Mouse (Mus musculus) CH12.LX (cell line): Measurements from ENCODE around the gene Ppp1r9b.

Experiments
- CTCF ChIP-seq, 2 experiments: IDR thresholded peaks in 1 of 2; conservative IDR thresholded peaks in 1 of 2; 2 replicates each; pipeline ENCODE4 v1.5.1; 2011 to 2012; ENCODE audit warnings: low read depth in 2 of 2, low read length in 2 of 2, improper control_type of control experiment in 1 of 2, inconsistent platforms in 1 of 2, mild to moderate bottlenecking in 1 of 2, moderate library complexity in 1 of 2
- EP300 ChIP-seq: IDR thresholded peaks from 2 replicates; pipeline ENCODE4 v1.6.1; 2011; ENCODE audit warnings: low read length, improper control_type of control experiment
- POLR2A ChIP-seq: IDR thresholded peaks from 2 replicates; pipeline ENCODE4 v1.6.1; 2011; ENCODE audit warnings: low read depth, mild to moderate bottlenecking, improper control_type of control experiment, low read length
- POLR2AphosphoS2 ChIP-seq: IDR thresholded peaks from 2 replicates; pipeline ENCODE4 v1.6.1; 2011; ENCODE audit warnings: low read depth, low read length, improper control_type of control experiment
- TCF12 ChIP-seq: IDR thresholded peaks from 2 replicates; pipeline ENCODE4 v1.6.1; 2014; ENCODE audit warnings: low read depth, mild to moderate bottlenecking, inconsistent platforms, low read length, improper control_type of control experiment
- USF2 ChIP-seq: conservative IDR thresholded peaks from 2 replicates; pipeline ENCODE4 v1.6.1; 2011; ENCODE audit warnings: low read depth, low read length, improper control_type of control experiment

DNA sequence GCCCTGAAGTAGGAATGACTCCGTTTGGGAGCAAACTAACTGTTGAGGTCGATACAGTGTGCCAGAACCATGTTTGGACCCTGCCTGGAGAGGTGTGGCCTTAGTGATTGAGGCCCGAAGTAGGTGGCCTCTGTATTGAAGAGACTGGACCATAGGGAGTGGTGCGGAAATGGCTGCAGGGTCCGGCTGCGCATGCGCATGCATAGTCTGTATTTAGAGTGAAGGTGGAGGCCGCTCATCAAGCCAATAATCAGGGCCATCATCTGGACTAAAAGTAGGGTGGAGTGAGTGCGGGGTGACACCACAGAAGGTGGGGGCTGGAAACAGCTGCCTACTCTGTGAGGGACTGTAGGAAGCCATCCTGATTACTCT is 33.2 kb upstream of the Ppp1r9b start:
- TF ChIP-seq CTCF (conservative IDR thresholded peaks at IDR 0.05 in 1 of 2, IDR thresholded peaks at IDR 0.05 in 1 of 2; ENCODE audit: low read depth in 2 of 2, low read length in 2 of 2), result no peak
- TF ChIP-seq EP300, result no peak
- TF ChIP-seq POLR2AphosphoS2, result no peak
- no peak for TF ChIP-seq POLR2A
- TF ChIP-seq TCF12, result no peak
- no peak for TF ChIP-seq USF2
